Mouse (Mus musculus) T-helper 17 cell (primary cell): ENCODE results near the gene Nek5.

ENCODE experiments used
- in situ Hi-C, 2 experiments: fragments of 300-600 bp; cut with MboI, MseI; formaldehyde crosslinking; loops; 1 replicate in 1 of 2; 2 replicates in 1 of 2; pipeline ENCODE4 v1.15.1; 2025; ENCODE audit warnings: high pct_unique_total_duplicates in 2 of 2

The Nek5 gene

GRCm38 (mm10) chr8:22025241-22025640 lies 99.6 kb downstream of the Nek5 start:
- in situ Hi-C loops, result no loop called here
